Mouse (Mus musculus) cerebellum, adult 2 months (tissue): ENCODE measurements around the gene Bcar1.

Experiments
- CTCF ChIP-seq: fragments of 200-500 bp; IDR thresholded peaks from 2 replicates; pipeline ENCODE4 v1.5.1; 2011; ENCODE audit warnings: low read depth, mild to moderate bottlenecking, control low read depth, low read length, moderate library complexity, borderline replicate concordance; ENCODE audit not compliant: insufficient read depth
- POLR2A ChIP-seq: fragments of 200-500 bp; IDR thresholded peaks from 2 replicates; pipeline ENCODE4 v1.6.1; 2011; ENCODE audit warnings: low read length, control low read depth, borderline replicate concordance; ENCODE audit not compliant: insufficient read depth

GRCm38 (mm10) chr8:111705699-111706098 is 37.9 kb downstream of the Bcar1 start:
- TF ChIP-seq POLR2A (no peak), CTCF (no peak)
